Mouse (Mus musculus) CH12.LX (cell line): ENCODE results near the gene Hist1h2ab. TPM values are rescaled to one million over a fixed set of nuclear protein-coding genes. Genes with fewer than 3 reads are reported as not detected.

Experiments used
- DNase-seq: peaks from one replicate; pipeline ENCODE4 v3.0.0-alpha.2; 2013; ENCODE audit errors: extremely low read depth
- H3K27ac ChIP-seq: 2 replicates; pipeline ENCODE4 v1.5.1; 2012; ENCODE audit warnings: low read depth, mild to moderate bottlenecking, control low read depth, moderate library complexity; ENCODE audit not compliant: insufficient read depth
- H3K27me3 ChIP-seq: replicated peaks from 2 replicates; pipeline ENCODE3; 2012; ENCODE audit warnings: inconsistent platforms
- H3K36me3 ChIP-seq, 2 experiments: replicated peaks in 1 of 2; 2 replicates each; pipeline versions ENCODE3 to v1.6.1; 2012; ENCODE audit warnings: inconsistent platforms in 1 of 2, low read length in 1 of 2, mild to moderate bottlenecking in 1 of 2, mixed read lengths in 1 of 2, moderate library complexity in 1 of 2; ENCODE audit not compliant: control insufficient read depth in 1 of 2, insufficient read depth in 1 of 2
- H3K4me1 ChIP-seq, 2 experiments: 2 replicates each; pipeline ENCODE4 v1.6.1; 2012; ENCODE audit warnings: inconsistent platforms in 1 of 2, moderate library complexity in 1 of 2; ENCODE audit not compliant: insufficient read depth in 2 of 2, control insufficient read depth in 1 of 2
- H3K4me2 ChIP-seq: 2 replicates; pipeline ENCODE4 v1.6.1; 2012; ENCODE audit warnings: low read depth, mild to moderate bottlenecking, control low read depth; ENCODE audit not compliant: poor library complexity, insufficient read depth, severe bottlenecking
- H3K4me3 ChIP-seq, 3 experiments: fragments of 150-350 bp in 1 of 3; sonication (generic) in 1 of 3; replicated peaks in 1 of 3; 2 replicates each; pipeline versions ENCODE3 to v1.5.1; 2011 to 2012; ENCODE audit warnings: low read depth in 2 of 3, low read length in 2 of 3, mild to moderate bottlenecking in 2 of 3, moderate library complexity in 2 of 3, control low read depth in 1 of 3, improper control_type of control experiment in 1 of 3, inconsistent platforms in 1 of 3, mixed read lengths in 1 of 3; ENCODE audit not compliant: poor library complexity in 1 of 3
- H3K79me2 ChIP-seq: replicated peaks from 2 replicates; pipeline ENCODE4 v1.6.1; 2012; ENCODE audit warnings: mild to moderate bottlenecking, moderate library complexity; ENCODE audit not compliant: control insufficient read depth, poor library complexity, insufficient read depth, severe bottlenecking; ENCODE audit errors: extremely low read depth
- H3K9ac ChIP-seq: 2 replicates; pipeline ENCODE4 v1.6.1; 2012; ENCODE audit warnings: low read depth, mild to moderate bottlenecking, control low read depth, moderate library complexity; ENCODE audit not compliant: insufficient read depth
- H3K9me3 ChIP-seq: replicated peaks from 2 replicates; pipeline ENCODE3; 2012; ENCODE audit warnings: low read length, inconsistent platforms, mixed read lengths
- CHD1 ChIP-seq: IDR thresholded peaks from 2 replicates; pipeline ENCODE4 v1.6.1; 2012; ENCODE audit warnings: low read depth, low read length, improper control_type of control experiment, inconsistent platforms
- CHD2 ChIP-seq: IDR thresholded peaks from 2 replicates; pipeline ENCODE4 v1.6.1; 2011; ENCODE audit warnings: low read length, improper control_type of control experiment
- GABPA ChIP-seq: IDR thresholded peaks from 2 replicates; pipeline ENCODE4 v1.6.1; 2012; ENCODE audit warnings: low read depth, low read length, improper control_type of control experiment, inconsistent platforms; ENCODE audit not compliant: insufficient replicate concordance
- HCFC1 ChIP-seq: IDR thresholded peaks from 2 replicates; pipeline ENCODE4 v1.6.1; 2012; ENCODE audit warnings: low read depth, mild to moderate bottlenecking, inconsistent platforms, low read length, improper control_type of control experiment
- IRF4 ChIP-seq: IDR thresholded peaks from 2 replicates; pipeline ENCODE4 v1.6.1; 2014; ENCODE audit warnings: low read depth, mild to moderate bottlenecking, inconsistent platforms, low read length, improper control_type of control experiment
- JUN ChIP-seq: IDR thresholded peaks from 2 replicates; pipeline ENCODE4 v1.6.1; 2011; ENCODE audit warnings: low read depth, mild to moderate bottlenecking, low read length, improper control_type of control experiment, moderate library complexity; ENCODE audit not compliant: insufficient read depth
- JUND ChIP-seq: conservative IDR thresholded peaks from 2 replicates; pipeline ENCODE4 v1.6.1; 2011; ENCODE audit warnings: low read depth, low read length, improper control_type of control experiment
- KAT2A ChIP-seq: IDR thresholded peaks from 2 replicates; pipeline ENCODE4 v1.6.1; 2012; ENCODE audit warnings: low read length, improper control_type of control experiment, inconsistent platforms; ENCODE audit not compliant: insufficient replicate concordance
- MAFK ChIP-seq: IDR thresholded peaks from 2 replicates; pipeline ENCODE4 v1.6.1; 2011; ENCODE audit warnings: low read length, improper control_type of control experiment; ENCODE audit not compliant: insufficient replicate concordance
- MXI1 ChIP-seq: IDR thresholded peaks from 2 replicates; pipeline ENCODE4 v1.6.1; 2011; ENCODE audit warnings: mild to moderate bottlenecking, low read depth, low read length, improper control_type of control experiment
- MYC ChIP-seq: IDR thresholded peaks from 2 replicates; pipeline ENCODE4 v1.6.1; 2011; ENCODE audit warnings: low read depth, mild to moderate bottlenecking, improper control_type of control experiment, low read length
- NELFE ChIP-seq: IDR thresholded peaks from 2 replicates; pipeline ENCODE4 v1.6.1; 2011; ENCODE audit warnings: low read depth, low read length, improper control_type of control experiment
- POLR2A ChIP-seq: IDR thresholded peaks from 2 replicates; pipeline ENCODE4 v1.6.1; 2011; ENCODE audit warnings: low read depth, mild to moderate bottlenecking, improper control_type of control experiment, low read length
- RAD21 ChIP-seq: IDR thresholded peaks from 2 replicates; pipeline ENCODE4 v1.6.1; 2011; ENCODE audit warnings: low read depth, mild to moderate bottlenecking, low read length, improper control_type of control experiment, moderate library complexity
- SIN3A ChIP-seq: IDR thresholded peaks from 2 replicates; pipeline ENCODE4 v1.6.1; 2012; ENCODE audit warnings: low read length, improper control_type of control experiment, inconsistent platforms
- SMC3 ChIP-seq: IDR thresholded peaks from 2 replicates; pipeline ENCODE4 v1.6.1; 2011; ENCODE audit warnings: low read depth, low read length, improper control_type of control experiment
- UBTF ChIP-seq: IDR thresholded peaks from 2 replicates; pipeline ENCODE4 v1.6.1; 2012; ENCODE audit warnings: low read depth, mild to moderate bottlenecking, inconsistent platforms, low read length, improper control_type of control experiment, moderate library complexity
- ZC3H11A ChIP-seq: IDR thresholded peaks from 2 replicates; pipeline ENCODE4 v1.6.1; 2012; ENCODE audit warnings: low read depth, mild to moderate bottlenecking, inconsistent platforms, low read length, improper control_type of control experiment
- ZKSCAN1 ChIP-seq: IDR thresholded peaks from 2 replicates; pipeline ENCODE4 v1.6.1; 2012; ENCODE audit warnings: low read depth, inconsistent platforms, low read length, improper control_type of control experiment, borderline replicate concordance
- ZMIZ1 ChIP-seq: IDR thresholded peaks from 2 replicates; pipeline ENCODE4 v1.6.1; 2012; ENCODE audit warnings: low read depth, mild to moderate bottlenecking, inconsistent platforms, low read length, improper control_type of control experiment
- dilution Hi-C: fragments of 300-500 bp; cut with MboI; formaldehyde crosslinking; loops from 2 replicates; pipeline ENCODE4 v1.14.3; 2020; ENCODE audit warnings: low sequenced_read_pairs; ENCODE audit not compliant: extremely low pct_unique_long_range_greater_than_20kb, extremely low pct_ligation_motif_present
- in situ Hi-C: fragments of 300-500 bp; cut with MboI; formaldehyde crosslinking; loops from 3 replicates; pipeline ENCODE4 v1.14.3; 2019; ENCODE audit warnings: low sequenced_read_pairs, low pct_ligation_motif_present, low pct_unique_long_range_greater_than_20kb, mixed read lengths
- polyA plus RNA-seq: library from polyadenylated mRNA; unstranded; fragments of >175 nt; gene quantifications from 2 replicates; pipeline ENCODE4 v1.2.1, GENCODE M21; 2012; ENCODE audit warnings: low read depth; ENCODE audit not compliant: insufficient read length
- total RNA-seq, 2 experiments: library from RNA; depleted of rRNA; stranded (reverse); fragments of 300-350 nt in 1 of 2; fragments of >200 nt in 1 of 2; gene quantifications; 2 replicates each; pipeline ENCODE4 v1.2.3; 2012 to 2014

Hist1h2ab gene
- total and polyA plus RNA-seq, 3 experiments = 2.9 to 2,243 (median 32.6) TPM

DNA sequence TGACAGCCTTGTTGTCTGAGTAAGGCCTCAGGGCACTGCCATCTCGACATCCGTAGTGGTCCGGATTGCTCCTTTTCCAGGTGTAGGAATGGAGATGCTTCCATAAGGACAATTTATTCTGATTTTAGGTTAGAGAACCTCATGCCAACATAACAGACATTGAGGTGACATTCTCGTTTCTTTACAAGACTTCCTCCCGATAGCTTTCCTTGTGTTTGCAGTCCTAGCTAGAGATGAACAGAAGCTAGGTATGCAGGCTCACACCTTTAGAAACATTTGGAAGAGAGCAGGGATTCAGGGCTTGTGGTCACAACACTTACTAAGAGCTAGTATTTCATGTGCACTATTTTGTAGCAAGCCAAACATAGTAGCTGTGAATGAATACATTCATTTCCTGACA is 7.7 kb upstream of the Hist1h2ab start:
- H3K4me2 ChIP-seq = no peak overlapping the region
- dilution Hi-C loops = loop anchor here (10.0 kb wide), 1 partner anchor 48 kb away; the partner anchor contains the start of genes Hist1h1t and Hist1h4c
- peak overlapping the region; percentile 69 for H3K27ac ChIP-seq
- TF ChIP-seq ZC3H11A = no peak
- no peak for TF ChIP-seq UBTF
- no peak for TF ChIP-seq ZMIZ1
- no peak for TF ChIP-seq MAFK
- no peak for TF ChIP-seq RAD21
- no peak for TF ChIP-seq ZKSCAN1
- TF ChIP-seq POLR2A = no peak
- TF ChIP-seq JUND = no peak
- no peak overlapping the region for H3K4me3 ChIP-seq
- no peaks in the 10 kb centered on the region for H3K79me2 ChIP-seq
- DNase-seq = peak; percentile 29
- H3K9ac ChIP-seq = no peak overlapping the region; the same call in 1 of the 2 replicates
- in situ Hi-C loops = no loop called here
- no peaks in the 10 kb centered on the region for H3K36me3 ChIP-seq
- H3K27me3 ChIP-seq = no peaks in the 10 kb centered on the region
- peaks cover 3 to 27% of the 10 kb centered on the region in 2 experiments; a peak in 3 of 4 replicates for H3K4me1 ChIP-seq
- no peaks in the 10 kb centered on the region for H3K9me3 ChIP-seq

DNA sequence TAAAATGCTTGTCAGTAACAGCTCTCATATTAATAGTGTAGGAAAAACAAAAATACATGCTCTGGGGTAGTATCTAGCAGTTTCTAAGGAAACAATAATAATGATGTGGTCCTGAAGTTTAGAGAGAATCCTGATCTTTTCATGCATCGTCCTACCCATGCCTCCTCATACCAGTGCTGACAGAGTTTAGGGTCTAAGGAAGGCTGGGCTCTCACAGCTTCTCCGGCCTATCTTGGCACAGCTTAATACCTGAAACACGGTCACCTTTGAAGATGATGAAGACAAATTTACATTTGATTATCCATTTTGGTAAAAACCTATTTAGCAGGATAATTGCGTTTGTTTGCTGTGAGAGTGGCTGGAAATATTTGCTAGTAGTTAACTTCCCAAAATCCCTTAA is 7.0 kb upstream of the Hist1h2ab start:
- Histone ChIP-seq H3K36me3 (no peaks in the 10 kb centered on the region), H3K4me1 (peaks cover 3 to 33% of the 10 kb centered on the region in 2 experiments; a peak in 3 of 4 replicates)
- TF ChIP-seq CHD1 (no peak), JUND (0 out of 2 replicates have a peak, but pooled peaks have one; percentile 7)
- TF ChIP-seq, all 38 proteins: peak for 1
- Histone ChIP-seq H3K4me2 (peak overlapping the region; percentile 21; the same call in 1 of the 2 replicates), H3K4me3 (no peak overlapping the region), H3K27ac (peak overlapping the region; percentile 62), H3K79me2 (no peaks in the 10 kb centered on the region), H3K27me3 (no peaks in the 10 kb centered on the region), H3K9ac (peak overlapping the region; percentile 74; the same call in 1 of the 2 replicates), H3K9me3 (no peaks in the 10 kb centered on the region)
- in situ Hi-C loops (no loop called here), dilution Hi-C loops (loop anchor here (10.0 kb wide), 1 partner anchor 49 kb away; the partner anchor contains the start of genes Hist1h1t and Hist1h4c)
- DNase-seq = peak; percentile 46

DNA sequence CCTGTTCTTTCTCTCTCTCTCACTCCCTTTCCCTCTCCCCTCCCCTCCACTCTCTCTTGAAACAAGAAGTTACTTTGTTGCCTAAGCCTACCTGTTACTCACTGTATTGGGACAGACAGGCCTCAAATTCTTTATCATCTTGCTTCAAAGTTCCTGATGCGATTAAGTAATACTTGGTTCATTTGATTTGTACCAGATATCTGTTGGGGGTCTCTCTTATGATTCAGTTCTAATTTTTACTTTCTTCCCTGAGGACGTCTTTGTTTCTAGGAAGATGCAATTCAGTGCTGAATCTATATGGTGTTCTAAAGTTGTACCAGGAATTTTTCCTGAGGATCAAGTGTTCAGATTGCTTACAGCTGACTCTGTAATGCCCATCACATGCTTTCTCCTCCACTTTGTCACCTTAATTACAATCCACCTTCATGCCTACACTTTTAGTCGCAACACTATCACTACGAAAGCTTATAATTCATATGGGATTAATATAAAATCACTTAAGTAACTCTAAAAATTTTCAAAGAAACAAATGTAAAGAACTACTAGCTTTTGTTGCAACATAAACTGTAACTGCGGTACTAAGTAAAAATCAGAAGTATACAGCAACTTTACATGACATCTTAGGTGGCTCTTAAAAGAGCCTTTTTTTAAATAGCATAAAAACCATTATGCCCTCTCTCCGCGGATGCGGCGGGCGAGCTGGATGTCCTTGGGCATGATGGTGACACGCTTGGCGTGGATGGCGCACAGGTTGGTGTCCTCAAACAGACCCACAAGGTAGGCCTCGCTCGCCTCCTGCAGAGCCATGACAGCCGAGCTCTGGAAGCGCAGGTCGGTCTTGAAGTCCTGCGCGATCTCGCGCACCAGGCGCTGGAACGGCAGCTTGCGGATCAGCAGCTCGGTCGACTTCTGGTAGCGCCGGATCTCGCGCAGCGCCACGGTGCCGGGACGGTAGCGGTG is 6.2 kb upstream of the Hist1h2ab start:
- H3K4me2 ChIP-seq = peak overlapping the region; percentile 74; the same call in 1 of the 2 replicates
- DNase-seq = no peak
- H3K4me3 ChIP-seq = peak overlapping the region; percentile 13 to 47 (median 33)
- peak overlapping the region; percentile 74; the same call in 1 of the 2 replicates for H3K9ac ChIP-seq
- no peaks in the 10 kb centered on the region for H3K27me3 ChIP-seq
- dilution Hi-C loops (loop anchor here (10.0 kb wide), 1 partner anchor 50 kb away; the partner anchor contains the start of genes Hist1h1t and Hist1h4c), in situ Hi-C loops (no loop called here)
- peak overlapping the region; percentile 85 for H3K27ac ChIP-seq
- peaks cover 3 to 38% of the 10 kb centered on the region in 2 experiments; a peak in 3 of 4 replicates for H3K4me1 ChIP-seq
- no peaks in the 10 kb centered on the region for H3K36me3 ChIP-seq
- no peaks in the 10 kb centered on the region for H3K9me3 ChIP-seq
- H3K79me2 ChIP-seq = no peaks in the 10 kb centered on the region
- TF ChIP-seq SMC3 (peak; percentile 8), JUN (0 out of 2 replicates have a peak, but pooled peaks have one; percentile 22), MAFK (peak; percentile 41; the same call in 1 of the 2 replicates), SIN3A (peak; percentile 84; the same call in 1 of the 2 replicates), NELFE (peak; percentile 82; the same call in 1 of the 2 replicates), ZC3H11A (no peak), MYC (no peak; the same call in 1 of the 2 replicates), ZMIZ1 (peak; percentile 99), IRF4 (no peak), KAT2A (0 out of 2 replicates have a peak, but pooled peaks have one; percentile 44), JUND (no peak), GABPA (no peak), CHD2 (peak; percentile 79), ZKSCAN1 (no peak), MXI1 (peak; percentile 74), HCFC1 (peak; percentile 39; the same call in 1 of the 2 replicates)
